Mouse (Mus musculus) embryonic facial prominence, embryonic 14.5 days (tissue): ENCODE data around the gene Add1. TPM values are rescaled to one million over a fixed set of nuclear protein-coding genes. Genes with fewer than 3 reads are reported as not detected.

Source experiments
- ATAC-seq: fragments of 200-750 bp; cut with Nextera tagmentation; 2 replicates; pipeline ENCODE4 v1.8.0; 2017; ENCODE audit warnings: low read depth, moderate number of reproducible peaks, moderate TSS enrichment
- DNase-seq: peaks from one replicate; pipeline ENCODE4 v3.0.0-alpha.2; 2015; ENCODE audit warnings: low spot score
- H3K27ac ChIP-seq: fragments of 300-500 bp; sonication (generic); replicated peaks from 2 replicates; pipeline ENCODE4 v1.5.1; 2014; ENCODE audit warnings: low read depth, mild to moderate bottlenecking, low read length, moderate library complexity
- H3K27me3 ChIP-seq: fragments of 300-500 bp; sonication (generic); replicated peaks from 2 replicates; pipeline ENCODE4 v1.6.1; 2014; ENCODE audit warnings: low read length; ENCODE audit not compliant: control insufficient read depth, insufficient read depth
- H3K36me3 ChIP-seq: fragments of 300-500 bp; sonication (generic); 2 replicates; pipeline ENCODE4 v1.6.1; 2014; ENCODE audit warnings: low read length, mixed read lengths; ENCODE audit not compliant: control insufficient read depth, insufficient read depth
- H3K4me1 ChIP-seq: fragments of 300-500 bp; sonication (generic); 2 replicates; pipeline ENCODE4 v1.6.1; 2014; ENCODE audit warnings: antibody characterized with exemption, low read length; ENCODE audit not compliant: control insufficient read depth, insufficient read depth
- H3K4me2 ChIP-seq: fragments of 300-500 bp; sonication (generic); 2 replicates; pipeline ENCODE4 v1.6.1; 2014; ENCODE audit warnings: low read depth, mild to moderate bottlenecking, low read length, moderate library complexity, mixed read lengths
- H3K4me3 ChIP-seq: fragments of 300-500 bp; sonication (generic); 2 replicates; pipeline ENCODE4 v1.5.1; 2014; ENCODE audit warnings: low read depth, mild to moderate bottlenecking, low read length
- H3K9ac ChIP-seq: fragments of 300-500 bp; sonication (generic); 2 replicates; pipeline ENCODE4 v1.6.1; 2014; ENCODE audit warnings: low read depth, mild to moderate bottlenecking, low read length, moderate library complexity, mixed read lengths
- H3K9me3 ChIP-seq: fragments of 300-500 bp; sonication (generic); 2 replicates; pipeline ENCODE4 v1.6.1; 2016; ENCODE audit warnings: low read length; ENCODE audit not compliant: control insufficient read depth
- WGBS: fragments of 180-500 bp; shearing (Covaris S2); extraction: QIAGEN DNeasy Blood & Tissue Kit; methylation state at CpG from one replicate; pipeline ENCODE4 v1.1.7; 2014; 5-methylcytosine and 5-hydroxymethylcytosine counted together
- polyA plus RNA-seq: library from polyadenylated mRNA; unstranded; fragments of >200 nt; fragmentation: Nextera tagmentation; extraction: Ambion mirVana; gene quantifications from 2 replicates; pipeline ENCODE4 v1.2.1, GENCODE M21; 2014

Add1 gene
- polyA plus RNA-seq, 1 experiment from 2014 or later: 190 TPM

DNA sequence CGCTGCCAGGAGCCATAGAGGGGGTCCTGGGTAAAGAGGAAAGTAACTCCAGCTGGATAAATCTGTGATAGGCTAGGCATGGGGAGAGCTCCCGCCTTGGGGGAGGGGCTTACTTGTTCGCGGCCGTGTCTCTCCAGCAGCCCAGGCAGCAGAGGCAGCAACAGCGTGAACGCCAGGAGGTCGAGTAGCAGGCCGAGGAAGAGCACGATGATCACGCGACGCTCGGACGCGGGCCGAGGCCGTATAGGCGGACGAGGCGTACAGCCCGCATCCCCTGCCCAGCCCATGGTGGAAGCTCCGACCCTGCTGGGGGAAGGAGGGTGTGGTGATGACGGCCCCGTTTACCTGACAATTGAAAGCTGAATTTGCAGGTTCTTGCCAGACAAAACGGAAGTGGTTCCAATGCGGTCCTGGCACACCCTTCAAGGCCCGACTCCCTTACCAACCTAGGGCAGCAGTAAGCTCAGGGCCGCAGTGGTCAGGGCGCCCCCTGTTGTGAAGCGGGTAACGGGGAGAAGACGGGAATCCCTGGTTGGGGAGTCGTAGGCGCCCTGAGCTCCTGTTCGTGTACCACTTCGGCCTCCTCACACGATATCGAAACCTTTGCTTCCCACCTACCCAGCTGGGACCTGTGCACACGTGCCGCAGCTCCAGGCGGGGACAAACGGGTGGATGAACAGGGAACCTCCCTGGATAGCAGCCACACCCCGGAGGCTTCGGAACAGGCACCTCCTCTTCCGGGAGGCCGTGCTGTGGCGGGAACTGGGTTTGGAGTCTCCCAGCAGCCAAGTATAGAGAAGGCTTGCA, 63.2 kb downstream of the Add1 start, which contains the start of gene Mfsd10:
Gene Mfsd10, minus strand, starts transcription at position 732 of the 807 bp plus-strand sequence.
- peak; percentile 94 for DNase-seq
- 0% methylated on average over 46 of the region's 48 CpGs for WGBS
- peaks cover 6% of the 10 kb centered on the region for H3K4me1 ChIP-seq
- H3K36me3 ChIP-seq: peaks cover 72% of the 10 kb centered on the region
- H3K4me3 ChIP-seq: peak within 1 kb of the TSS; percentile 54
- peak within 1 kb of the TSS; percentile 86 for H3K27ac ChIP-seq
- peak within 1 kb of the TSS; percentile 70 for H3K4me2 ChIP-seq
- peak; percentile 93 for ATAC-seq
- no peaks in the 10 kb centered on the region for H3K9me3 ChIP-seq
- H3K9ac ChIP-seq: peak within 1 kb of the TSS; percentile 72
- H3K27me3 ChIP-seq: no peaks in the 10 kb centered on the region

DNA sequence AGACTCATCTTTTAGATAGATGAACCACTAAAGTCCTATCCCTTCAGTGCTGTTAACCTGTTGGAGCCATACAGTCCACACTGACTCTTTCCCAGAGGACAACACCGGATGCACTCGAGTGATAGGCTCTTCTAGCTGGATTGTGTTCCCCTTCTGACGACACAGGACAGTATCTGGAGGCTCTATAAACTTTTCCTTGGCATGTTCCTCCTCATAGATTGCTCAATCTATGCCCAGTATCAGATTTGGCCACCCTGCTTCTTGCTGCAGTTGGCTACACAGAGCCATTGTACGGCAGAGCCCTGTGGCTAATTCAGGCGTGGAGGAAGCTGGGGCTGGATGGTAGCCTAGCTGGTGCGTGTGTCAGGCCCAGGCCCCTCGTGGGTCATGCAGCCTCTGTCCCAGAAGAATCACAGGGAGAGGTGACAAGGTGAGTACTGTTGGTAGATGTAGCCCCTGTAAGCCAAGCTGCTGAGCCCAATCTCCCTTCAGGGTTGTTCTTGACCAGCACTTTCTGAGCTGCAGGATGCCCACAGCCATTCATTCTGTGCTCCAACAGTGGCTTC, 64.2 kb downstream of the Add1 start:
- Histone ChIP-seq H3K36me3 (peaks cover 67% of the 10 kb centered on the region), H3K27ac (peak overlapping the region; percentile 86; the same call in 1 of the 2 replicates), H3K9me3 (no peaks in the 10 kb centered on the region), H3K4me2 (peak overlapping the region; percentile 70), H3K4me3 (no peak overlapping the region), H3K9ac (no peak overlapping the region; the same call in 1 of the 2 replicates), H3K4me1 (peaks cover 6% of the 10 kb centered on the region), H3K27me3 (no peaks in the 10 kb centered on the region)
- WGBS: 78% methylated on average over 7 of the region's 7 CpGs
- no peak for DNase-seq
- no peak for ATAC-seq

DNA sequence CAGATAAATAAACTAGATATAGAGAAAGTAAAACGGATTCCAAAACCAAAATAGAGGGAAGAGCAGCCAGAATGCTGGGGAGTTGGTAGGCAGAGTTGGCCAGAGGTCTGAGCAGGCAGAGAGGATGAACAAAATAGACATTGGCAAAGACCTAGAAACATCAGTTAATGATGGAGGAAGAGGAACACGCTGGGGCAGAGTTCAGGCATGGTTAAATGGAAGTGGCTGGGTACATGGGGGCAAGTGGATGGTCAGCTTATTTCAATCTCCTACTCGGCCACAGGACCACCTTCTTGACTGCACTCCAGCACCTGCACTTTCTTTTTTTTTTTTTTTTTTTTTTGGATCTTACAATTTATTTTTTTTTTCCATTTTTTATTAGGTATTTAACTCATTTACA, 68.5 kb downstream of the Add1 start:
- 77% methylated on average over 3 of the region's 3 CpGs for WGBS
- ATAC-seq (no peak), DNase-seq (no peak)
- Histone ChIP-seq H3K4me2 (no peak overlapping the region), H3K27ac (no peak overlapping the region), H3K9ac (no peak overlapping the region), H3K27me3 (no peaks in the 10 kb centered on the region), H3K4me1 (no peaks in the 10 kb centered on the region), H3K9me3 (no peaks in the 10 kb centered on the region), H3K4me3 (no peak overlapping the region), H3K36me3 (peaks cover 88% of the 10 kb centered on the region)

DNA sequence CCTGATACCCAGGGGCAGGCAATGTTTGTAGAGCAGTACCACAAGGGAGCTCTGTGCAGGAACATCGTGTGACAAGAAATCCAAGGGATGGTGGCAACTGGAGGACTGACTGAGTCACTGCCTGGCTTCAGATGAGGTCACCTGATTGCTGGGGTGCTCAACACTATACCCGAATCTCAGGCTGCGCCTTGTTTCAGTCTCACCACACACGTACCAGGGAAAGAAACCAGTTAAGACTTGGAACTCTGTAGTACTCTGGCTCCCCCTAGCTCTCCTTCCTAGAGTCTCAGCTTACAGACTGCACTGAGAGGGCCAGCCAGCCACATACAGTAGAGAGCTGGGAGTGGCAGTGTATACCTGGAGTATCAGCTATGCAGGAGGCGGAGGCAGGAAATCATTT, 69.5 kb downstream of the Add1 start:
- Histone ChIP-seq H3K4me1 (no peaks in the 10 kb centered on the region), H3K4me2 (no peak overlapping the region), H3K9ac (no peak overlapping the region), H3K36me3 (peaks cover 93% of the 10 kb centered on the region), H3K4me3 (no peak overlapping the region), H3K27me3 (no peaks in the 10 kb centered on the region), H3K27ac (no peak overlapping the region), H3K9me3 (no peaks in the 10 kb centered on the region)
- DNase-seq: peak; percentile 73
- 81% methylated on average over 5 of the region's 5 CpGs for WGBS
- peak; percentile 87 for ATAC-seq

DNA sequence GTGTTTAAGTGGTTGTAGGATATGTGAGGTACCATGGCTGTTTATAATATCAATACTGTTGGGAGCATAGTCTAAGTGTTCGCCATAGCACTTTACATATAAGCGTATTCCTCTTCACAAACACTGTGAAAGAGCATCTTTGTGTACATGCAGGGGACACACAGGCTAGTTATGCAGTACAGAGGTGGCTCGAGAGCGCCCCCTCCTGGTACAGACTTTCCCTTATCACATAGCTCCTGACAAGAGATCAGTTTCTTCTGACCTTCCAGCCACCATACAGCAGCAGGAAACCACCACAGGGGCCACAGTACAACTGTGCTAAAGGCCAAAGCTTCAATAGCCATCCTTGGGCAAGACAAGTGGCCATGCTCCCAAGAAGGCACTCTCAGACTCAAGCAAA, 74.1 kb downstream of the Add1 start:
- H3K4me1 ChIP-seq: no peaks in the 10 kb centered on the region
- no peak for ATAC-seq
- H3K9me3 ChIP-seq: no peaks in the 10 kb centered on the region
- peak; percentile 39 for DNase-seq
- no peak overlapping the region for H3K4me3 ChIP-seq
- H3K4me2 ChIP-seq: no peak overlapping the region
- 48% methylated on average over 4 of the region's 4 CpGs for WGBS
- H3K9ac ChIP-seq: no peak overlapping the region
- H3K27me3 ChIP-seq: no peaks in the 10 kb centered on the region
- H3K36me3 ChIP-seq: peaks cover 98% of the 10 kb centered on the region
- H3K27ac ChIP-seq: no peak overlapping the region

DNA sequence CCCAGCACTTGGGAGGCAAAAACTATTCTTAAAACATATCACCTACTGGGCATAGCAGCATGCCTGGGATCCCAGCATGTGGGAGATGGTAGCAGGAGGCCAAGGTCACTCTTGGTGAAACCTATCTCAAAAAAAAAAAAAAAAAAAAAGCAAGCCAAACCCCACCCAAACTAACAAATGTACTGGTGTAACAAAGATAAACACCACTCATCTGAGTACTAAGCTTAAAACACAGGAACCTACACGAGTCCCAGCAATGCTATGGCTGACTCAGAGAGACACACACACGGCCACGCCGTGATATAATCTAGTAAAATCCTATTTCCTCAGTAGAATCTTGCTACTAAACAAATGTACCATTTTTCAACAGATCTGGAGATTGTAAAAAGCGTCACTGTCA, 79.5 kb downstream of the Add1 start:
- WGBS: 93% methylated on average over 5 of the region's 5 CpGs
- Histone ChIP-seq H3K4me2 (no peak overlapping the region), H3K36me3 (peaks cover 93% of the 10 kb centered on the region), H3K9ac (no peak overlapping the region), H3K4me3 (no peak overlapping the region), H3K27ac (no peak overlapping the region), H3K27me3 (no peaks in the 10 kb centered on the region), H3K4me1 (no peaks in the 10 kb centered on the region), H3K9me3 (no peaks in the 10 kb centered on the region)
- ATAC-seq: no peak
- DNase-seq: no peak

DNA sequence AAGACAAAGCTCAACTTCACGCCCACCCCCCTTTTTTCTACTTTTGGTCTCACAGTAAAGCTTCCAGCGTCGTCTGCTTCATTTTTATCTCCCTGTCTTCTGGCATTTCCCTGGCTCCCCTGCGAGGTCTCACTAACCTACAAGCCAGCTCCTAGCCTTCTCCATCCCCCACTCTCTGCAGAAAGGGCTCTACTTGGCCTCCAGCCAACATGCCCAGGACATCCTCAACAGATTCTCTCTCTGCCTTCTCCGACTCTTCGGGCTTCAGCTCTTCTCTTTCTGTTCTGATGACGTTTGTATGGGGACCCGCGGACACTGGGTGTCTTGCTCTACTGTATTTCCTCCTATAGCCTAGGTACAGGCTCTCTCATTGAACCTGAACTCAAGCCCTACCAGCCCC, 81.4 kb downstream of the Add1 start:
- ATAC-seq (no peak), DNase-seq (no peak)
- H3K4me3 ChIP-seq: no peak overlapping the region
- no peak overlapping the region for H3K4me2 ChIP-seq
- H3K9ac ChIP-seq: no peak overlapping the region
- 90% methylated on average over 9 of the region's 9 CpGs for WGBS
- H3K36me3 ChIP-seq: peaks cover 74% of the 10 kb centered on the region
- no peak overlapping the region for H3K27ac ChIP-seq
- H3K27me3 ChIP-seq: no peaks in the 10 kb centered on the region
- H3K4me1 ChIP-seq: peaks cover 5% of the 10 kb centered on the region; the same call in 1 of the 2 replicates
- no peaks in the 10 kb centered on the region for H3K9me3 ChIP-seq

DNA sequence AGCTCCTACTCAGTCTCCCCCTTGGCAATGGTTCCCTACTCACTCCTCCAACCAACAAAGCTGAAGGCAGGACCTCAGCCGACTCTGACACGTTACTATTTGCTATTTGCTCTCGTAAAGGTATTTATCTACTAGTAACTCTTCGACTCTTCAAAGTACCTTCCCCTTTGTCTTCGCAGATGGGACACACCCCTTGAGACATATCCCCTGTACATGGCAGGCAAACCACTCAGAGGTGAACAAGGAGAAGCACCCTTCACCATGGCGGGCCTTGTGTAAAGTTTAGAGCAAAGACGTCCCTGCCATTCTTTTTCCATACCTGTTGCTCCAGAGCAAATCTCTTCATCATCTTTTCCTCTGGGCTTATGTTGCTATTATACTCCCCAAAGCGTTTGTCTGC, 84.1 kb downstream of the Add1 start:
- no peaks in the 10 kb centered on the region for H3K9me3 ChIP-seq
- no peak for DNase-seq
- WGBS: 94% methylated on average over 8 of the region's 8 CpGs
- H3K4me1 ChIP-seq: peaks cover 5% of the 10 kb centered on the region; the same call in 1 of the 2 replicates
- H3K9ac ChIP-seq: no peak overlapping the region
- H3K36me3 ChIP-seq: peaks cover 47% of the 10 kb centered on the region
- H3K4me3 ChIP-seq: no peak overlapping the region
- no peak overlapping the region for H3K4me2 ChIP-seq
- no peaks in the 10 kb centered on the region for H3K27me3 ChIP-seq
- no peak overlapping the region for H3K27ac ChIP-seq
- no peak for ATAC-seq
